Mouse (Mus musculus) cerebellum, adult 11-12 months (tissue): ENCODE results near the gene Il34.
A peak's percentile ranks its signal among the peaks of the same experiment; 100 is the strongest.

Experiments used
- DNase-seq: peaks from one replicate; pipeline ENCODE4 v3.0.0; 2022

Gene Il34

DNA sequence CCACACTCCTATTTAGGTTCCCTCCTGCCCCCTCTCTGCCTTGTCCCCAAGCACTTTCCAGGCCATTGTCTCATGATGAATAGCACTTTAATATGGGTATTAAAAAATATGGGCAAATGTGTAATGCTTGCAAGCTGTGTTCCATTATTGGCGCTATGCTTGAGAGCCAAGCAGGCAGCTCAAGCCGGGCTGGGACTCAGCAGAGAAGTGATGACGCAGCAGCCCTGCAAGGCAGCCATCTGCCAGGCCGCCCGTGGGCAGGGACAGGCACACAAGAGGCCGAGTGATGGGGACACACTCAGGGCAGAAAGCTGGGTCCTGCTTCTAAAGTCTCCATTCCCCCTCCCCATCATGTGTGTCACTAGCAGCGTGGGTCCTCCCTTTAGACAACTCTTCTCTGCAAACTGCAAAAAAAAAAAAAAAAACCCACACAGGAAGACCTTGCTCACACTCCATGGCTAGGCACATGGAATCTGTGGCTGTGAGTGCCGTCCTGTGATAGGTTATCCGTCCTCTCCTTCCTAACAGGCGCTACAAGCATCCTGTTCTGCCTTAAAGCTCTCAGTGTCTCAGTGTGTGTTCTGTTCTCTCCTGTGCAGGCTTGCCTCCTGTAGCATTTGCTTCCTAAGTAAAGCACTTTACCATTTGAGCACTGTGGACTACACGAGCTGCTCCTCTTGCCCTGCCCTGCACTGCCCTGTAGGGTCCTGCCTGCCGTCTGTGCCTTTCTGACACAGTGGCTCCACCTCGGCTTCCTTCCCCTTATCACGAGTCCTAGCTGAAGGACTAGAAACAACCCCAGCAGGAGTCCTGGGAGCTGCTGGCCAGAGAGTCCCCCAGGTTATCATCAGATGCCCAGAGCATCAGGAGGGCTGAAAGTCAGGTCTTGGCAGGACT lies 100.1 kb downstream of the Il34 start:
- DNase-seq = peak; percentile 93

DNA sequence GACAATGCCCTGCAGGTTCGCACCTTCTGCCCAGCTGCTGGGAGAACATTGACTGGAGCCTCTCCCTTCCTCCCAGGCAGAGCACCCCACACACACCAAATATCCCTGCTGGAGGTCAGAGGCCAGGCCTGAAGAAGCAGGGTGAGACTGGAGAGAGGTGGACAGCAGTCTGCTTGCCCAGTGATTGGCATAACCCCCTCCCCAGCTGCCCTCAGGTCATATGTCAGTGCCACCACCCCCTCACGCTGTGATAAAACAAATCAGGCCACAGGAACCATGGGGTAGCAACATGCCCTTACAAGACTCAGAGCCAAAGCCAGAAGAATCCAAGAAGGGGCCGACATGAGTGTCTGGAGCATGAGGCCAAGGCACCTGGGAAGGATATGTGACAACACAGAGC lies 101.6 kb downstream of the Il34 start:
- DNase-seq = peak; percentile 45

- peak; percentile 44 for DNase-seq
These were observed 102.2 kb downstream of the Il34 start for GRCm38 (mm10) chr8:110703460-110704061.

GRCm38 (mm10) chr8:110702636-110703459 lies 102.9 kb downstream of the Il34 start:
- DNase-seq = peak; percentile 37

DNA sequence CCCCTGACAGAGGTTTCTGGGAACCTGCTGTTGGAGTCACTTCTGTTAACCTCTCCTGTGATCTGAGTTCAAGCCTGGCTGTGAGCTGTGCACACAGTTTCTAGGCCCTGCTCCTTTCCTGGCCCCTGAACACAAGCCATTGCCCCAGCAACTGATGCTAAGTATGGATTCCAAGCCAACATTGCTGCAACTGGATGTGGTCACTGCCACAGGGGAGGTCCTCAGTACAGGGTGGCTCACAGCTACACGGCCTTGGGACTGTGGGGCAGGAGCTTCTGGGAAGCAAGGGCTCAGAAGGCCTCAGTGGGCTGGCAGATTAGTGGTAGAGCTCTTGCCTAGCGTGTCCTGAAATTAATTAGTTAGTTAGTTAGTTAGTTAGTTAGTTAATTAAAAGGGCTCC lies 105.2 kb downstream of the Il34 start:
- DNase-seq = peak; percentile 21

- peak; percentile 20 for DNase-seq
These were observed 106.2 kb downstream of the Il34 start for GRCm38 (mm10) chr8:110699501-110699900.

DNA sequence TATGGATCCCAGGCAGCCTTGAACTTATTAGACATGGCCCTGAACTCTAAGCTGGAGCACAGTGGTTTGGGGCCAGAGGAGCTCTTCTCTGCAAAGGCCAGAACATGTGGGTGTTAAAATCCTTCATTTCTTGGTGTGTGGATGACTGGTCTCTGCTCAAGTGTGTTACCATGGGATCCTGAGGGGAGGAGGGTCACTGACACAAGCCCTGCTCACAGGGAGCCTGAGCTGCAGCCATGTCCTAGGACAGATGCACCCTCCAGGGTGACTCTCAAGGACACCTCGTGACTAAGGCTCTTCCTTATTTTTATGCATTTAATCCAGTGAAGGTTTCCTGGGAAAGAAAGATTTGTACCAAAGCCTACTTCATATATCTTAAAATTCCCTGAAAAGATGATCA lies 107.6 kb downstream of the Il34 start:
- DNase-seq = no peak

DNA sequence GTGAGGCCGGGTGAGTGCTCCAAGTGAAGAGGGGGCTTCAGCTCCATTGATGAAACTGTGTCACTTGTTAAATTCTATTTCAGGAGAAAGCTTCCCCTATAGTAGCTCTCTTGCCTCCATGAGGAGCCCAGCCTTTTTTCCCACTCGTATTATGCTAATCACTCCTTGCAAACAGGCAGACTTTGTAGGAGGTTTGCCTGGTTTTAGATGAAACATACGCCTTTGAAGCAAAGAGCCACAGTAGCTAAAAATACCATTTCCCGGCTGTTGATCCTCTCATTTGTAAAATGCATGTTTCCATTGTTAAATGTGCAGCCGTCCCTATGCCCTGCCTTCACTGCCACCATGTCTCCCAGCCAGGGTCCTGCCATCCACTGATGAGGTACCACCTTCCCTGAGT lies 108.2 kb downstream of the Il34 start:
- DNase-seq = no peak

- DNase-seq = no peak
These were observed 109.7 kb downstream of the Il34 start for GRCm38 (mm10) chr8:110696051-110696450.

GRCm38 (mm10) chr8:110695431-110695830 lies 110.3 kb downstream of the Il34 start:
- DNase-seq = peak; percentile 79

DNA sequence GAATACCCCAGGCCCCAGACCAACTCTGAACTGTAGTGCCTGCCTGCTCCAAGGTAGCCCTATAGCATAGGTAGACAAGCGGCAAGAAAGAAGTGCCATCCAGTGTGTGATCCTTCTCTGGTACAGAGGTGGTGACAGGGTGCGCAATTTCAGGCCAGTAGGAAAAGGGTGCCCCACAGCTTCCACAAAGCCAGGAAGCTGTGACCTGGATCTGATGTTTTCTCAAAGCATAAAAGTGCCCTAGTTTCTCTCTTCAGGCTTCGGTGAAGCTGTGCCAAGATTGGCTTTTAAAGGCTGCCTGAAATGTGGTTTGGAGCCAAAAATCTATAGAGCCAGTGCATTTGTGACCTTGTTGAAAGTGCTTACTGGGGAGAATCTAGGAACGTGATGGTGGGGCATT lies 110.9 kb downstream of the Il34 start:
- DNase-seq = peak; percentile 57

DNA sequence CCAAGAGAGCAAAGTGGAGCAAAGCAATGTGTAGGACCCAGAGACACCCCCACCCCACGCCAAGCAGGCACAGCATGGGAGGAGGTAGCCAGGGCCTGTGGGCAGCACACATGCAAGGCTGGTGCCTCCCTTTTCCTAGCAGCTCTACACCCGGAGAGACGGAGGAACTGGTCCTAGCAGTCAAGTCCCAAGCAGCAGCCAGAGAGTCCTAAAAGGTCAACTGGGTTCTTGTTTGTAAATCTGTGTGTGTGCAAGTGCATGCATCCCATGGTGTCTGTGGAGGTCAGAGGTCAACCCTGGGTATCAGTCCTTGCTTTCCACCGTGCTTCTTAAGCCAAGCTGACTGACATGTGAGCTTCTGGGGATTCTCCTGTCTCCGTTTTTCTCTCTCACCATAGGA lies 111.5 kb downstream of the Il34 start:
- DNase-seq = peak; percentile 50
